Mouse (Mus musculus) spleen, postnatal 36 days (tissue): ENCODE data around the gene Slc22a13.

Experiments used
- DNase-seq, 2 experiments: peaks; one replicate each; pipeline ENCODE4 v3.0.0; 2022; ENCODE audit warnings: low spot score in 2 of 2, mixed read lengths in 1 of 2

Gene Slc22a13

GRCm38 (mm10) chr9:119201653-119202052 lies 7.2 kb downstream of the Slc22a13 start:
- no peak for DNase-seq

- DNase-seq = no peak
These were observed 9.6 kb downstream of the Slc22a13 start for GRCm38 (mm10) chr9:119199151-119199861.

- no peak for DNase-seq
These were observed 16.5 kb downstream of the Slc22a13 start for GRCm38 (mm10) chr9:119192202-119192990.

- DNase-seq = peak in 1 of 2 experiments; percentile 6
These were observed 27.6 kb downstream of the Slc22a13 start for GRCm38 (mm10) chr9:119181241-119181728.

GRCm38 (mm10) chr9:119179292-119179691 lies 29.6 kb downstream of the Slc22a13 start:
- no peak for DNase-seq

GRCm38 (mm10) chr9:119167608-119168007 lies 41.3 kb downstream of the Slc22a13 start:
- DNase-seq = no peak

- no peak for DNase-seq
These were observed 43.4 kb downstream of the Slc22a13 start for GRCm38 (mm10) chr9:119165548-119165947.

- DNase-seq = no peak
These were observed 44.2 kb downstream of the Slc22a13 start for GRCm38 (mm10) chr9:119164743-119165142.

DNA sequence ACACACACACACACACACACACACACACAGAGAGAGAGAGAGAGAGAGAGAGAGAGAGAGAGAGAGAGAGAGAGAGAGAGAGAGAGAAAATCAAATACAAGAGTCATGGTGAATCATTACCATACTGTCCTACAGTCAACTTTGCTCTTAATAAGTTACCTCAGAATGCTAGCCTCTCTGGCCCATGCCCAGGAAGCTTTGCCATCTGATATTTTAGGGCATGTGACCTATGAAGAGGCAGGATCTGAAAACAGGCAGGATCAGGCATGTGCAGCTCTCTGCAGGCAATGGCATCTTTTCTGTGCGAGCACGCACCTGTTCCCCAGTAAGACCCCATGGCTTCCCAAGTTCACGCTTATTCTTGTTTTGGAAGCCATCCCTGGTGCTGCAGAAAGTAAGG lies 48.2 kb downstream of the Slc22a13 start:
- DNase-seq = no peak

- DNase-seq = no peak
These were observed 50.0 kb downstream of the Slc22a13 start, which contains the start of gene Gm47289 for GRCm38 (mm10) chr9:119158861-119159260. TSS of gene Gm47289 (plus strand) at chr9:119159161.

DNA sequence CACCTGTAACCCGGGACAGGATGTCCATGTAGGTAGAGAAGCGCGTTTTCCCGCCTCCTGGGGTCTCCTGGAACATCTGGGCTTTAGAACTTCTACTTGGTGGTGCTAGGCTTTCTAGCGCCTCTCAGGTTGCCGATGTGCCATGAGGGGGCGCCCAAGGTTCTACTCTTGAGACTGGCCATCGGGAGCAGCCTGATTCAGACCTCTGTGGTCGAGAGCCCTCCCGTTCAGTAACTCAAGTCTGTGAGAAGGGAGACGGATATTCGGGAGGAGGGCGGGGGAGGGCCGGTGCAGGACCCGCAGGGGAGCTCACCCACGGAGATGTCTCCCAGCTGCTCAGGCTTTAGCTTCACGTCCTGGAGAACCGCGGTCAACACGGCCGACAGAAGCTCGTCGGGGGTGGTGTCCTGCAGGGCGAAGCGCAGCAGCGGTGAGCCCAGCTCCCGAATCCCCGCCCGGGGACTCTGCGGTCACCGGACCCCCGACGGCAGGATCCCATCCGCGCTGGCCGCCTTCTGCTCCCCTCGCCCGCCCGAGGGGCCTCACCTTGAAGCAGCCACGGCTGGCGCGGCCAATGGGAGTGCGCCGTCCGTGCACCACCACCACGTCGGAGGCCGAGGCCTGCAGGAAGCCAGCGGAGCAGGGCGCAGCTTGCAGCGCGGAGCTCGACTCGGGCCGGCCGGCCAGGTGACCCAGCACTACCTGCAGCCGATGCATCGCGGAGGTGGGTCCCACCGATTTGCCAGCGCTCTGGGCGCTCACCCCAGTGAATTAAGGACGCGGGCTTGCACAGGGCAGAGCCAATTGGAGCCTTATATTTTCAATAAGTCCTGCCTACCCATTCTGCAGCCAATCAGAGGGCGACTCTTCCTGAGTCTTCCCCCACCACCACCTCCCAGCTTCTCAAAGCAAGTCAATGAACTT lies 52.4 kb downstream of the Slc22a13 start, which contains the start of gene Acaa1b:
Acaa1b (minus strand) TSS at position 816 of the 924 bp plus-strand sequence.
- DNase-seq = peak; percentile 15 to 16

GRCm38 (mm10) chr9:119155826-119156225 lies 53.1 kb downstream of the Slc22a13 start:
- no peak for DNase-seq

- DNase-seq = no peak
These were observed 53.5 kb downstream of the Slc22a13 start for GRCm38 (mm10) chr9:119155416-119155815.

DNA sequence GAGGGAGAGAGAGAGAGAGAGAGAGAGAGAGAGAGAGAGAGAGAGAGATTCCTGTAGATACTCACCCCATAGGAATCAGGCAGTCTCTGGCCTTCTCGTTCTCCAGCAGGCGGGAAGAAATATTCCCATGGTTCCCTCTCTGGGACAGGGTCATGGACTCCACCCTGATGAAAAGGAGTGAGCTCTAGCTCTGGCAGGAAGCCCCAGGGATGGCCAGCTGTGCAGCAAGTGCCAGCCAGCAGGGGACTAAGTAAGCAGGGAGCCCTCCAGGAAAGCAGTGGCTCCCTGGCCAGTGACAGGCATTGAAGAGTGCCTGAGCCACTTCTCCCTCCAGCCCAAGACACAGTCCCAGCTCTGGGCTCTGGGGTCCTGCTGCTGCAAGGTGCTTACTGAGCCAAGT lies 57.1 kb downstream of the Slc22a13 start:
- no peak for DNase-seq

DNA sequence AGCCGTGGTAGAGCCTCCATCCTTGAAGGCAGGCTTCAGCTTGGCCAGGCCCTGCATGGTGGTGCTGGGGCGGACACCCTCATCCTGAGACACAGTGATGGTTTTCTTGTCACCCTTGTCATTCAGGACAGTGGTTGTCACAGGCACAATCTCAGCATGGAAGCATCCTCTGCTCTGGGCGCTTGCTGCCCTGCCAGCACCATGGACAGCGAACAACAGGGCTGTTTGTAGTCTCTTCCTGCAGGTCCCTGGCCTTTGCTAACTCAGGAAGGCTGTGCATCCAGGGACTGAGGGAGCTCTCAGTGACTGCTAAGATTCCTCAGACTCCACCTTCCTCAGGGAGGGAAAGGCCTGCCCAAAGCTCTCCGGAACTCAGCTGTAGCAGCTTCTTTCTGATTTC lies 59.3 kb downstream of the Slc22a13 start:
- no peak for DNase-seq

- no peak for DNase-seq
These were observed 62.7 kb downstream of the Slc22a13 start for GRCm38 (mm10) chr9:119146098-119146770.

GRCm38 (mm10) chr9:119145638-119146037 lies 63.3 kb downstream of the Slc22a13 start:
- no peak for DNase-seq

GRCm38 (mm10) chr9:119145137-119145536 lies 63.8 kb downstream of the Slc22a13 start:
- no peak for DNase-seq

GRCm38 (mm10) chr9:119144696-119145095 lies 64.2 kb downstream of the Slc22a13 start:
- no peak for DNase-seq

DNA sequence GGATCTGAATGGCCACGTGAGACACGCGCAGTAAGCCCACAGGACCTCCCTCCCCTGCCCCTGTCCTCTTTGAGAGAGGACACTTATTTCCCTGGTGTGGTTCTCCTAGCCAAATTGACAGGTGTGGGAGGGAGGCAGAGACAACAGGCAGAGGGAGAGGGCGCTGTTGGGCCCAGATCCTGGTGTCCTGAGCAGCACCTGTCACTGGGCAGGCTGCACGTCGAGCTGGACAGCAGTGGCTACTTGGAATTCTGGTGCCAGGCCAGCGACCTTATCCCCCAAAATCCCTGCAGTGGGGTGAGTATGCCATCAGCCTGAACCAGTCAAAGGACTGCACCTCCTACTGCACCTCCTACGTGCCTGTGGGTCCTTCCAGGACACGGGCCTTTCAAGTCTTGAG lies 65.5 kb downstream of the Slc22a13 start:
- no peak for DNase-seq
